Mouse (Mus musculus) liver (tissue): ENCODE results near the gene Myrfl.

Source experiments
- DNase-seq: peaks from one replicate; pipeline ENCODE4 v3.0.0-alpha.2; 2020; ENCODE audit warnings: mixed read lengths

The Myrfl gene

DNA sequence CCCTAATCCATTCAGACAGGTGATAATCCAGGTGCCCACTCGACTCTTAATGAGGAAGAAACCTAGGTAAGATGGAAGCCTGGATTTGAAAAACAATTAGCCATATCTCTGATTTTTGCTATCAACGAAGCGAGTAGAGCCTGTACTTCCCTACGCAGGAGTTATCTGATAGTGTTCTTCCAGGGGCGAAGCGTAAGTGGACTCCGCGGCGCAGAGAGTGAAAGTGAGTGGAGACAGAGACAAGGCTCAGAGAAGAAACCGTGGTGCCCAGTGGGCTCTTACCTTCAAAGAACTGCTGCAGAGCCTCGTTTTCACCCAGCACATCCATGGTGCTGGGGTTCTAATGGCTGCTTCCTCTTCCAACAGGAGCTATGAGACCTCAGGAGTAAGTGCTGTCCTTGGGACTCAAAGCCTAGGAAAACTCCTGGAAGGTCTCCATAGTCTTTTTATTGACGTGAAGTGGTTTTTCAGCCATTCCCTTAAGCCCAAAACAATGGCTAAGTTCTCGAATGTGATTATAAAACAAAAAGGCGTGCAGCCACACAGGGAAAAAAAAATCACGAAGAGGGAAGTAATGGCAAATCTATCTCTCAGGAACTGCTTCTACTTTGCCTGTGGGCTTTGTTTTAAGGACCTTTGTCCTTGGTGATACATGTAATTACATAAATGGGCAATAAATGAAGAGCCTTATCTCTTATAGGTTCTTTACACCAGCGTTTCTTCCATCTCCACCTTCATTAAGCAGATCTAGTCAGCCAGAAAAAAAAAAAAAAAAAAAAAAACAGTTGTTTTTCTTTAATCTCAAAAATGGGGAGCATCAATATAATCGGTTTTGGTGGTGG, at the start of gene Myrfl:
Gene Myrfl (minus strand): TSS at position 584 of the 842 bp plus-strand sequence.
- DNase-seq = no peak

DNA sequence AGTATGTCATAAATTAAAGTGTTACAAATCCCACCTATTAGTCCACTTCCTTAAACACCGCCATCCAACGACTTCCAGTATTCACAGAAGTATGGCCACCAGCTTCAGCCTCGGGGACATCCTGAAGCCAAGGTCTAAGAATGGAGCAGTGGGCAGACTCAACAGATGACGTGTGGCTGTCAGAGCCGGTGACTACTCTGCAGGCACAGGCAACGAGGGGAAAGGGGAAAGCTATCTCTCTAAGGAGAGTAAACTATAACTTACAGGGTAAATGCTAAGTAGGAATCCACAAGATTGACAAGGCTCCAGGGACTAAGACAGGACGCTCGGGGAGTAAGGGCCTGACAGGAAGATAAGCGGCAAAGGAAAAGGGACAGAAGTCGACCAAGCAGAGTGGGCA, 48.2 kb upstream of the Myrfl start:
- no peak for DNase-seq

DNA sequence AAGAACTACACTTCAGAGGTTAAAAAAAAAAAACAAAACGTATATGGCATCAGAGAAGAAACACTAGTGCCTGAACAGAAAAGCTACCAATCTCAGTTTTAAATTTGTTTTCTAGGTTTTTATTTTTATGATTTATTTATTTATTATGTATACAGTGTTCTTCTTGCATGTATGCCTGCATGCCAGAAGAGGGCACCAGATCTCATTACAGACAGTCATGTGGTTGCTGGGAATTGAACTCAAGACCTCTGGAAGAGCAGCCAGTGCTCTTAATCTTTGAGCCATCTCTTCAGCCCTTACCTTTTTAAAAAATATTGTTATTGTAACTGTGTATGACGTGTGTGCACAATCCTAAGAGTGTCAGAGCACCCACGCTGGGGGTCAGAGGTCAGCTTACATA, 47.4 kb upstream of the Myrfl start:
- no peak for DNase-seq

DNA sequence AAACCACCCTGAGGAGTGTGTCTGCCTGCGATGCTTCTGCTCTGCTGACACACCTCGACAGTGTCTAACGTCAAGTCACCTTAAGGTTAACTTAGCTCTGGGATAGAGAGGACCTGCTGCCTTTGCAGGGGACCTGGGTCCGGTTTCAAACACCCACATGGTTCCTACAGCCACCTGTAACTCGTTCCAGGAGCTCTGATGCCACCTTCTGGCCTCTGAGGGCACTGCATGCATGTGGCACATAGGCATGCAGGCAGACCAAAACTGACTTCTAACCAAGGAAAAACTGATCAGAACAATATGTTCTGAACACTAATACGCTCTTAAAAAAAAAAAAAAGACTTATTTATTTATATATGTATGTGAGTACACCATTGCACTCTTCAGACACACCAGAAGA, 46.3 kb upstream of the Myrfl start:
- DNase-seq = peak; percentile 60

DNA sequence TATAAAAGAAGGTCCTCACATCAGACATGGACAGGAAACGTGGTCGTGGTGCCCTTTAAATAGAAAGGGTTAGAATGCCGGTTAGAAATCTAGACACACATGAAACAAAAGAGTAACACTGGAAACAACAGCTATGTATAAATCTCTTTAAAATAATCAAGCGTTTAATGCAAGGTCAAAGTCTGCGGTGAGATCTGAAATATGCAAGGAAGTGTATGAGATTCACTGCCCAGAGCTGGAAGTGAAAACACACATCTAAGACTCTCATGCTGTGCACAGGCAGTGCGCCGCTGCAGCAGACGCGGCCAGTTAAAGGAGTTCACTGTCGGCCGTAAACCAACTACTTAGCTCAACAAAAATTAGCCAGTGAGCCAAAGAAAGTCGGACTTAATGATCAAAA, 38.3 kb upstream of the Myrfl start:
- DNase-seq = no peak

DNA sequence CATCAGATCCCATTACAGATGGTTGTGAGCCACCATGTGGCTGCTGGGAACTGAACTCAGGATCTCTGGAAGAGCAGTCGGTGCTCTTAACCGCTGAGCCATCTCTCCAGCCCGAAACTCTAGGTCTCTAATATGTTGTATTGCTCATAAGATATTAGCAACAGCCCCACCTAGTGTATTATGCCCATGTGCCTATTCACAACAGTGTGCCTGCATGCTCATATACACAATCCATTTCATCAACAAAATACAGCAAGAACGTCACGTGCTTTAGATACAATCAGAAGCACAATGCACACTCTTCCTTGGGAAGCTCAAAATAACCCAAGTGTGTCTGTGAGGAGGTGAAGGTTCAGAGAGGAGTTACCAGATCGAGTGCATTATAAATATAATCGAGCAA, 37.1 kb upstream of the Myrfl start:
- DNase-seq = no peak

DNA sequence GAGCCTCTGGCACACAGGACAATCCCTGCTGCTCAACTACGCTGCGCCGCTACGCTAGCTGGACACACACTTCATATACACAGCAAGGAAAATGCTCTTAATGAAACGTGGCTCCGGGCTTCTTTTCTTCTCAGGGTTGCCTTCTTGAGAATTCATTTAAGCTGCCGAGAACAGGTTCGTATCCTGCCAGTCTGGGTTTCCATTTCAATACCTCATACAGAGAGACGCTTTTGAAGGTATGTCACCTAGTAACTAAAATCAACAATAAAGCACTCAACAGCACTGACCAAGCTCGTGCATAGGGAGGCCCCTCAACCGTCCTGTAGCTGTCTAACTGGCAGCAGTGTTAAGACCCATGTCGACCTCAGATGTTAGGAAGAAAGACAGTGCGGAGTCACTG, 35.7 kb upstream of the Myrfl start:
- DNase-seq = no peak

DNA sequence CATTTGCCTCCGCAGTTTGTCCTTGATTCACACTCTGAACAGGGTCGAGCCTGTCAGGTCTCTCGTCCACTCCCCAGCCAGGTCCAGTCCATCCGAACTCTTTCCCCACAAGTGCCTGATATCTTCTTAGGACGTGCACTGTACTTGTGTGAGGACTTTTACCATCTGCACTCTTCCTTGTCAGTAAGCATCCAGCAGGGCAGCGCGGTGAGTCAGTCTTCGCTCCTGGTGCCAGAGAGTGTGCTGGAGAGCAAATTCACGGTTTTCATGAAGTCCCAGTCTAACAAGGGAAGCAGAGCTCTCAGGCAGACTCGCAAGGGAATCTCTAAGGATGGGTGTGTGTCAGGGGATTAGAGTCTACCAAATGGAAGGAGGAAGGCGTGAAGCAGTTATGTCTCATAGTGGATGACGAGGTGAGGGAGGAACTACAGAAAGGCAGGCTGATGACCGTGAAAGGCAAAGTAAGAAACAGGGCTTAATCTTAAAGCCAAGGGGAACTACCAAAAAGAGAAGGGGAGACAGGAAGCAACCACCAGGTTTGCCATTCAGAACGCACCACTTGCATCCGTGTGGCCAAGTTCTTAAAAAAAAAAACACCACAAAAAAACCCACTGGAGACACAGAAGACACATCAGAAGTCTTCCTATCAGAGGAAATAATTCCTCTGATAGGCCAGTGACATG, 34.9 kb upstream of the Myrfl start:
- DNase-seq = no peak

DNA sequence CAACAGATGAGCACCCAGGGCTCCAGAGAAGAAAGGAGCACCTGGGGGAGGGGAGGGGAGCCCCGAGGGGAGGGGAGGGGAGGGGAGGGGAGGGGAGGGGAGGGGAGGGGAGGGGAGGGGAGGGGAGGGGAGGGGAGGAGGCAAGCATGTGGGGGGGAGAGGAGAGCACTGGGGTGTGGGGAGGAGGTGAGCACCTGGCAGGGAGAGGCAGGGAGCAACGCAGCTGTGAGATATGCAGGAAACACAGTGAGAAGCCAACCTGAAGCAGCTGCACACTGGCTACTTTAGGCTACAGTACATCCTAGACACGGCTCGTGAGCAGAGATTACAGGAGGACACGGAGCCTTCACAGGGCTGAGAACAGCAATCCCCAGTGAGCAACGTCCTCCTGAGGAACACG, 34.2 kb upstream of the Myrfl start:
- no peak for DNase-seq

DNA sequence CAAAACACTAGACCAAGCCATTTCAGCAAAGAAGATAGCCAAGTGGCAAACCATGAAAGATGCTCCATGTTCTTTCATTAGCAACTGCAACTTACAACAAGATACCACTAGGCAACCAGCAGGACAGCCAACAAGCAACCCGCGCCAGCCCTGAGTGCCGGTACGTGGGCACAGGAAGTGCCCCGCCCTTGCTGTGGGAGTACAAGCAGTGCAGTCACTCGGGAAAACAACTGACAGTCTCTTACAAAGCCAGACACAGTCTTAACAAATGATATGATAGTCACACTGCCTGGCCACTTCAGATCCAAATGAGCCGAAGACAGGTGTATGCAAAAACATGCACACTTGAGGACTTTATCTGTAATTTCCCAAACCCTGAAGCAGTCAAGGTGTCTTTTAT, 33.8 kb upstream of the Myrfl start:
- DNase-seq = no peak

DNA sequence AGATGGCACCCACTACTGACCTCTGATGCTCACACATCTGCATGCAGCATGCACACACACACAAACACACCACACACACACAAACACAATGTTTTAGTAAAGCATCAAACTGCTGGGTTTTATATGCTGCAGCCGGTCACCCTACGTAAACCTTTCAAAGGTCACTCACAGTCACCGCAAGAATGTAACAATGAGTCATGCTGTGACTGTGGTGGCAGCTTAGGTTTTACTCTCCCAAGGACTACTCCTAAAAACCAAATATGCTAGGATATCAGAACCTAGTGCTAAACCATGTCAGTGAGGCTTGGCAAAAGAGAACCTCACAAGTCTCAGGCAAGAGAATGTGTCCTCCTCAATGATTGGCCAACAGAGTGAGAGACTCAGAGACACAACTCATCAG, 32.1 kb upstream of the Myrfl start:
- DNase-seq = no peak

DNA sequence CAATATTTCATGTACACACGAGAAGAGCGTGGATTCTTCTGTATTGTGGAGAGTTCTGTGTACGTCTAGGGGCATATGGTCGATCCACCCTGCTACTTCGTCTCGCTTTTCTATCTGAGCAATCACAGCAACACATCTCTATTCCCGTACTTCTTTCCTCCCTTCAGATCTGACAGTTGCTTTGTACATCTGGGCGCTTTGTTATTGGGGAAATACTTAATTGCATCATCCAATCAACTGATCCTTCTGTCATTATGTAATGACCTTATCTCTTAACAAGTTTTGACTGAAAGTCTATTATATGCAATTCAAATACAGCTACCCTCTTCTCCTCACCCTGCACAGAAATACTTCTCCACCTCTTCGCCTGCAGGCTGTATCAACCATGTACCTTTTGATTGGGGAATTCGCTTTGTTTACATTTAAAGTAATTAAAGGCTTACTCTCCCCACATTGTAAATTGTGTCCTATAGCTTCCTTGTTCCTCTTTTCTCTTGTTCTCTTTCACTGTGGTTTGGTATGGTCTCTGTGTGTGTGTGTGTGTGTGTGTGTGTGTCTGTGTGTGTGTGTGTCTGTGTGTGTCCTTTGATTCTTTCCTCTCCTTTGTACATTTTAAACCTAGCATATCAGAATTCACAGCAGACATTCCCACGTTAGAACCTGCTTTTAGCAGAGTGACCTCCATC, 29.9 kb upstream of the Myrfl start:
- DNase-seq = no peak

DNA sequence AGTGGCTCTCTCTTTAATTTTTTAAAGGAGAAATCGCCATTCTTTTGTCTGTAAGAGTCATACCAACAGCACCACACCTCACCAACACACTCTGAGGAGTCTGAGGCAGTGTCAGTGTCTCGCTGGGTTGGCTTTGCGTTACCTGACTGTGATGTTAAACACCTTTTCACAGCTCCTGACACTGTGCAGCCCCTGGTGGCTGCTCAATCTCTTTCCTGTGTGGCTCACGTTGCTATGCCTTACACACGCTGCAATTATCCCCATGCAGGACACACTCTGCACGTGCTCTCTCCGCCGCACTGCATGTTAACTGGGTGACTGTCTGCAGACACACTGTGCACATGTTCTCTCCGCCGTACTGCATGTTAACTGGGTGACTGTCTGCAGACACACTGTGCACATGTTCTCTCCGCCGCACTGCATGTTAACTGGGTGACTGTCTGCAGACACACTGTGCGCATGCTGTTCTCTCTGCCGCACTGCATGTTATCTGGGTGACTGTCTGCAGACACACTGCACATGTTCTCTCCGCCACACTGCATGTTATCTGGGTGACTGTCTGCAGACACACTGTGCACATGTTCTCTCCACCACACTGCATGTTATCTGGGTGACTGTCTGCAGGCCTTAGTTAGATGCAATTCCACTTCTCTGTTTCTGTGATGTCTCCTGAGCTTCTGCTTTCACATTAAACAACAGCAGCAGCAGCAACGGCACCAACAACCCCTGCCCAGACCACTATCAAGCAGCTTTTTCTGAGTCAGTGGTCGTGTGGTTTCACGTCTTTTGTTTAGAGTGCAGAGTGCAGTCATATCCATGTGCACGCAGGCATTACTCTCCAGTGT, 27.2 kb upstream of the Myrfl start:
- no peak for DNase-seq

DNA sequence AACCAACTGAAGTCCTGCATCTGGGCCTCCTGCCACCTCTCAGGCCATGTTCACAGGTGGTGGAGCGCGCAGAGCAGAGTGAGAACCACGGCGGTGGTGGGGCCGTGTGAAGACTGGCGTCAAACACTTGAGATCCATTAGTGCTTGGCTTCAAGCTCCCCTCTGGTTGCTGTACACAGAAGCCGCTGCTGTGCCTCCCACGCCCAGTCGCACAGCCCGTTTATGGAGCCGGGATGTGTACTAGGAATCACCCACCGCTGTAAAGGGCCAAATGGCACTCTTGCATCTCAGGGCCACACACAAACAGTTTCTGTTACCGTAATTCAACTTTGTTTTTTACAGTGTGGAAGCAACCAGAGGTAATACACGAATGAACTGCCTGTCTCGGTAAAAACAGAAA, 25.4 kb upstream of the Myrfl start:
- no peak for DNase-seq

DNA sequence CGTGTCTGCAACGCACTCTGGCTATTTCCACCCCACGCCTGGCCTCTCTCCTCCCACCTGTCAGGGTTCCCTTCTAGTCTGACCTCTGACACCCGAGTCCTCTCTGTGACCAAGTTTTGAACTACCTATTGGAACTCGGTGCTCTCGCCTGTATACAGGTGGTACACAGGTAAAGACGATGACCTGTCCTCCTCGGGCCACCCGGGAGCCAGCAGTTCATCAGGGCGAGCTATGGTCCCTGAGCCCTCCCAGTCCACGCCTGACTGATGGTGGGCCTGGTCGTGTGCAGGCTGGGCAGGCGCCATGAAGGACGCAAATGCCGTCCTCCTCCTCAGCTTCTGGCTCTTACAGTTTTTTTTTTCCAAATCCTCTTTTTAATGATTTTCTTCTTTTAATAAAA, 24.7 kb upstream of the Myrfl start:
- DNase-seq = no peak

DNA sequence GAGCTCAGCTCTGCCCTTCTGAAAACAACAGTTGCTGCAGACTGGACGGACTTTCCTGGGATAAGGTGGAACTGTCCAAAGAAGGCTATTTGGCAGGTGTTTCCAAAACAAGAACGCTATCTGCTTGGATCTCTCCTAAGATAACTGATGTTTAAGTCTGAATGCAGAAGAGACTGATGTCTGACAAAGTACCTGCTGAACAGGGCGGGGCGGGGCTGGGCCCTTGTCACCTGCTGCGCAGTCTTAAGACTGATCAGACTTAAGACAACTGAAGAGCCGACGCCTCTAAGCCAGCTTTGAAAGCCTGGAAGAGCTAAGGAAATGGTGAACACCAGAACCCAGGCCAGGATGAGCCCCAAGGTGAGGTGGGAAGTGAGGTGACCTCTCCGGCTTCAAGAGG, 23.9 kb upstream of the Myrfl start:
- no peak for DNase-seq

DNA sequence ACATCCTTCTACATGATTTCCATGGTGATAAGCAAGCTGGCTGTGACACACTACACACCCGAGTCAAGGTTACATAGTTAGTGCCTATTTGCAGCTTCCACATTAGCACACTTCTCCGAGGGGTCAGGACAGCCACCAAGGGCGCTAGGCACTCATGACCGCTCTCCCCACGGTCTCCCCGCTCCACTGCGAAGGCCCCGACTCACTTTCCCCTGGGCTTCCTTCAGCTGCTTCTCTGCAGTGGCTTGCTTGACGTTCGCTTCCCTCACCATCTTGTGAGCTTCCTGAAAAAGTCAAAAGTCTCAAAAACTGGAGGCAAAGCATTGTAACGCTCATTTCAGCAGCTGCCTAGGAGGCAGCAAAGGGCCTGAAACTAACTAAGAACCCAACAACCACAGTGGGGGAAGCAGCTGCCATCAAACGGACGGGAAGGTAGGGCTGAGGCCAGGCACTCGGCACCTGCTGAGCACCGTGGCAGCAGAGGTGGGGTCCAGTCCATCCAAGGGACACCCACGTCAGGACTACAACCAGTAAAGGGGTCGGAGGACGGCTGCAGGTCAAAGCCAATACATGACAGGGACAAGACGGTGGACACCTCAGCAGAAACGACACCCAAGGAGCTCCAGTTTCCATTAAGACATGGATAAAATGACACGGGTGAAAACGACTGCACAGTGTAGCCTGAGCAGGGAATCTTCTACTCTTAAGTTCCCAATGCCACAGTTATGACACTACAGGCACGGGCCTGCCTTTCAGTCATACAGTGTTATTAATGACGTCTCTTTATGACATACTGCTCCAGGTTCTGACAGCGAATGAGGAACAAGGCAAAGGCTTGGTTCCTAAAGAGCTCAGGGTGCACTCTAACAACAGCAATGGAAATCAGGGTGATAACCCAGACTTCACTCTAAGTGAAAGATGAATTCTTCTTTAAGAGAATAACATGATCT, 22.9 kb upstream of the Myrfl start:
- no peak for DNase-seq

DNA sequence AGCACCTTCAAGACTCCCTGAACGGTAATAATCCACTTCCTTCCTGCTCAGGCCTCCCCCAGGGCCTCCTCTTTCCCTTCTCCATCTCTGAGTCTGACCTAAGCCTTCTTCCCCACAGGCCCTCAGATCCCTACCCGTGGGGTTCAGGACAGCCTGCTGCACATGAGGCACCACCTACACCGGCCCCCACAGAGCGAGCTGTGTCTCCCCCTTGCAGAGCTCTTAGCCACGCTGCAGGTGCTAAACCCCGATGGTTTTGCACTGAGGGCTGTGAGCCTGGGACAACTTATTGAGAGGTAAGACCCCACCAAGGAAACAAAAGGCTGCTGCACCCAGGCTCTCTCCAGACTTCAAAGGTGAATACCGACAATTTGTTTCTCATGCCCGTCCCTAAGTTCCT, 19.9 kb upstream of the Myrfl start:
- DNase-seq = no peak

DNA sequence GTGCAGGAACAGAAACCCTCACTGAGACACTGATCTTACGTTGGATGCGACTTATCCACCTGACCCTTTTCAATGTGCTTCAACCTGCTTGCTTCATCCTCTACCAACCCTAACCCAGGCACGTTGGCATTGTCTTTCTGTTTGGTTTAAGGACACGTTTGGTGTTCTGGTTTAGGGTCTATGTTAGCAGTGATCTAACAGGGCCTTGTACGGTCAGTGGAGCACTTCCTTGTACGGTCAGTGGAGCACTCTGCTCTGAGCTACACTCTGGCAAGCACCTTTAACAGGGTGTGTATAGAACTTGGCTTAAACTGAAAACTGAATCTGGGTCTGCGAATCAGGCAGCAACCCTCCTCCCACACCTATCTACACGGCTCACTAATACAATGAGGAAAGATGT, 18.6 kb upstream of the Myrfl start:
- DNase-seq = no peak

DNA sequence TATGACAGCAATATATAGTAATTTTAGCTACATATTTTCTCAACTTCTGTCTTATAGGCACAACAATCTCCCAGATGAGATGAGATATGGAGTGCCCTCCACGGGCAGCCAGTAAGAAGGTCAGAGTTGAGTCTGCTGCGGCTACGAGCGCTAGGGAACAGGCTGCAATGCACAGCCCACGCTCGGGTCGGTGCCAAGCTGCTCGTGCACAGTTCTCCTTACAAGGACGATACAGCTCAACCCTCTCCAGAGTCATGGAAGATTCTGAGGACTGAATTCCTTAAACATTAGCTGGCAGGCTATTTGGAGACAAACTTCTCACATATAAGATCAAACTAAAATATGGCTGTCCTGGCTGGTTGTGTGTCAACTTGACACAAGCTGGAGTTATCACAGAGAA, 17.9 kb upstream of the Myrfl start:
- no peak for DNase-seq

DNA sequence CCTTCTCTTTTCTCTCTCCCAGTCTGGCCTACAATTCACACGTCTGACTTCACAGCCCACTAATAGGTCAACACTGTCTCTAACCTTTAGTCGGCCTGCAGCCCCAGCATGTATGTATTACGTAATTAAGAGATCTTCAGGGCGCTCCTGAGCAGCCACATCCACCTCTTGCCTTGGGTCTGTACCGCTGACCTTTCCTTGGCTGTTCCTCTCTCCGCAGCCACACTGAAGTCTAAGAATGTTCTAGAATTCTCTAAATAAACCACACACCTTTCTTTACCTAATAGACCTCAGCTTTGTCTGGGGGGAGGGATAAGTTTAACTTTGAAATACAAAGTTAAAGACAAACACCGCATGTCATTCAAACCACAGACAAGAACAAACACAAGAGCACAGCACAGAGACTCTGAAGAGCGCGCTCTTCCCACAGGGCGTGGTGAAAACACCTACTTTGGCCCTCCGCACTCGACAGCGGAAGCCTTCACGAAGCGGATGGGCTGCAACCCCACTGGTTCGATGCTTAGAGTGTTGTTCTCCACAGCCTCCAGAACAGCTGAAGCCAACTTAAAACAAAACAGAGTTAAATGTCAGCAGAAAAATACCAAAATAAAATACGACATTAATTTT, 17.0 kb upstream of the Myrfl start:
- no peak for DNase-seq
